Mouse (Mus musculus): ENCODE data around the gene Ncor1. TPM values are rescaled to one million over a fixed set of nuclear protein-coding genes. Genes with fewer than 3 reads are reported as not detected.
"Not testable (repeated sequence)": the region's sequence is repeated elsewhere in the genome, so short reads cannot be mapped to it uniquely, and the experiment has no call there.

Ncor1 gene
- total RNA-seq, 1 experiment from 2014 or later: 354 TPM

DNA sequence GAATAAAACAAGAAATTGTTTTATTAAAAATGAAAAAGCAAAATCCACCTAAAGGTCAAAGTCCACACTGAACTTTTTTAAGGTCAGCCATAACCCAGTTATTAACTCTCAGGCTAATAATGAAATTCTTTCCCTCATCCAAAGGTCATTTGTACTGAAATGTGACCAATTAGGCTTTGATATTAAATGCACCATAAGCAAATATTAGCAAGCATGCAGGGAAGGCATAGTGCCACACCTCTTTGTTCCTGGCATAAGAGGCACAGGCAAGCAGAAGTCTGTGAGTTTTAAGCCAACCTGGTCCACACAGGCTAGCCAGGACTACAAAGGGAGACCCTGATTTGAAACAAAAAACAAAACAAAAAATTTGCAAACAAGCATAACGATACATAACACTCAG lies 48.7 kb downstream of the Ncor1 start:
- ATAC-seq (replicated peaks in 1 of 2; ENCODE audit: insufficient read depth in 1 of 2, low FRiP score in 2 of 2, low TSS enrichment in 1 of 2, low read depth in 1 of 2, poor library complexity in 2 of 2, severe bottlenecking in 2 of 2): no peak

DNA sequence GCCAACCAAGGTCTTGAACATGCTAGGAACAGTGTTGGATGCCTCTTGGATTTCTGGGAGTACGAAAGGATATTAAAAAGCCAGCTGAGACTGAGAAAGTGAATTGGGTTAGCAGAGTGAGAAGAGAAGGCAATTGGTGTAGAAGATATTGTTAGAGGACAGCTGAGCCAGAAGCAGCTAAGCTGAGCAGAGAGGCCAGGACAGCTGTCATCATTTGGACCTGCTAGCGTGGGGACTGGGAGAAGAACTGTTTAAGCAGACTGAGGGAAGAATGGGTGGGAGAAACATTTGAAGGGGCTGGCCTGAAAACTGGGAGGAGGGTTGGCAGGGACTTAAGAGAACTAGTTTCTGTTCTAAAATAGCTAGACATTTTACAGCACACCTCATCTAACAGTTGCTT lies 49.5 kb downstream of the Ncor1 start:
- ATAC-seq (replicated peaks in 1 of 2; ENCODE audit: insufficient read depth in 1 of 2, low FRiP score in 2 of 2, low TSS enrichment in 1 of 2, low read depth in 1 of 2, poor library complexity in 2 of 2, severe bottlenecking in 2 of 2): no peak

DNA sequence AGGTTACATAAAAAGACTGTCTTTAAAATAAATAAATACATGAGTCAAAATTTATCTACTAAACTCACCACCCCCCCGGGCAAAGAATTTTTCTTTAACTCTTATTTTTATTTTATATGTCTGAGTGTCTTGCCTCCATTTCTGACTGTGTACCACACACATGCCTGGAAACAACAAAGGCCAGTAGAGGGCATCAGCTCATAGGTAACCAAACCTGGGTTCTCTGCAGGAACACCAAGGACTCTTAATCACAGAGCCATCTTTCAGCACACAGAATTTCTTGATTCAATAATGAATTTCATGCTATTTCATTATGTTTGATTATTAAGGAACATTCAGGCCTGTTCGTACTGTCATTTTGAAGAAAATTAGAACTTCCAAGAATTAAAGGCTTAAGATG lies 61.9 kb downstream of the Ncor1 start:
- ATAC-seq (replicated peaks in 1 of 2; ENCODE audit: insufficient read depth in 1 of 2, low FRiP score in 2 of 2, low TSS enrichment in 1 of 2, low read depth in 1 of 2, poor library complexity in 2 of 2, severe bottlenecking in 2 of 2): 0 out of 4 replicates have a peak, but pooled peaks of 1 of the 2 experiments have one; percentile 42

DNA sequence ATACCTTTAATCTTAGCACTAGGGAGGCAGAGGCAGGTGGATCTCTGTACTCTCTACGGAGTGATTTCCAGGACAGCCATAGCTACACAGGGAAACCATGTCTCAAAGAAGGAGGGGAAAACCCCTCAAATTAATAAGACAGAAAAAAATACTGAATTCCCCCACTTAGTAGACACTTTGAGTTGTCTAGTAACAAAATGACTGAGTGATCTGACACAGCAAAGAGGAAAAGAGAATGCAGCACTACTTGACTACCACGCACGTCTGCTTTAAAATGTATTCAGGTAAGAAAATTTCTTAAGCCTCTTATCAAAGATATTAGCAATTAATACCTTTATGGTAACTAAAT lies 70.0 kb downstream of the Ncor1 start:
- no peak for ATAC-seq (replicated peaks in 1 of 2; ENCODE audit: insufficient read depth in 1 of 2, low FRiP score in 2 of 2, low TSS enrichment in 1 of 2, low read depth in 1 of 2, poor library complexity in 2 of 2, severe bottlenecking in 2 of 2)

DNA sequence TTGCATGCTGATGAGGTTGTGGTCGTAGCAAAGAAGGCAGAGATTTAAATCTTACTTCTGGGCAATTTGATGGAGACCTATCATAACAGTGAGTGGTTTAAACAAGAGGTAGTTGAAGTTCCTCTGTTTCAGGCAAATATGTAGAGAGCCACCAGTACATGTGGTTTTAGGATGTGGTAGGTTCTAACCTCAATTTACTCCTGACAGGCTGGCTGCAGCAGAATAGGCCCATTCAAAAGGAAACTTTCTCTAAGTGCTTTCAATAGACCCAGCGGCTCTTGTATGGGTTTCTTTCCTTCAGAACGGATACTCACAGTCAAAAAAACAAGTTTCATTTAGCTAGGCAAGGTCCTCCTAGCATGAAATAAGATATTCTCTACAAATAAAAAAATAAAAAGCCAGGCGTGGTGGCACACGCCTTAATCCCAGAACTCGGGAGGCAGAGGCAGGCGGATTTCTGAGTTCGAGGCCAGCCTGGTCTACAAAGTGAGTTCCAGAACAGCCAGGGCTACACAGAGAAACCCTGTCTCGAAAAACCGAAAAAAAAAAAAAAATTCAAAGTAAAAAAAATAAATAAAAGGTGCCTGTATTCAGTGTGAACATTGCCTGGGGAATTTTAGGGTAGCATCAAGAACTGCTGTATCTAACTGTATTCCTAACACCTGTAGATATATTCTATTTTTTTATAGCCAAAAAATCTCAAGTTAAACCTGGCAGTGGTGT lies 70.6 kb downstream of the Ncor1 start:
- ATAC-seq (replicated peaks in 1 of 2; ENCODE audit: insufficient read depth in 1 of 2, low FRiP score in 2 of 2, low TSS enrichment in 1 of 2, low read depth in 1 of 2, poor library complexity in 2 of 2, severe bottlenecking in 2 of 2): no peak

DNA sequence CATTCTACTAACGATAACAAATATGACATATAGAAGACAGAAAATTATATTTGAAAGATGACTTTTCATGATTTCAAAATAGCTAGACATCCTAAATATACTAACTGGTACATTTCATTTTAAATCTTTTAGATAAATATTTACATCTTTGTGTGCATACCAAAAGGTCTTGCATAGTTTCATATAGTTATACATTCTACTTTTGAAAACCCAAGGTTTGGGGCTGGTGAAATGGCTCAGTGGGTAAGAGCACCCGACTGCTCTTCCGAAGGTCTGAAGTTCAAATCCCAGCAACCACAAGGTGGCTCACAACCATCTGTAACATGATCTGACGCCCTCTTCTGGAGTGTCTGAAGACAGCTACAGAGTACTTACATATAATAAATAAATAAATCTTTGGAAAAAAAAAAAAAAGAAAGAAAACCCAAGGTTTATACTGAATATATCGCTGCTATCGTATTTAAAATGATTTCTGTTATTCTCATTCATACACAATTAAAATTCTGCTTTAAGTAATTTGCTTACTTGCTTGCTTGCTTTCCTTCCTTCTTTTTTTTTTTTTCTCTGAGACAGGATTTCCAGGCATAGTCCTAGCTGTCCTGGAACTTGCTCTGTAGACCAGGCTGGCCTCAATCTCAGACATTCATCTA lies 81.0 kb downstream of the Ncor1 start:
- not testable (repeated sequence) for ATAC-seq (replicated peaks in 1 of 2; ENCODE audit: insufficient read depth in 1 of 2, low FRiP score in 2 of 2, low TSS enrichment in 1 of 2, low read depth in 1 of 2, poor library complexity in 2 of 2, severe bottlenecking in 2 of 2)

DNA sequence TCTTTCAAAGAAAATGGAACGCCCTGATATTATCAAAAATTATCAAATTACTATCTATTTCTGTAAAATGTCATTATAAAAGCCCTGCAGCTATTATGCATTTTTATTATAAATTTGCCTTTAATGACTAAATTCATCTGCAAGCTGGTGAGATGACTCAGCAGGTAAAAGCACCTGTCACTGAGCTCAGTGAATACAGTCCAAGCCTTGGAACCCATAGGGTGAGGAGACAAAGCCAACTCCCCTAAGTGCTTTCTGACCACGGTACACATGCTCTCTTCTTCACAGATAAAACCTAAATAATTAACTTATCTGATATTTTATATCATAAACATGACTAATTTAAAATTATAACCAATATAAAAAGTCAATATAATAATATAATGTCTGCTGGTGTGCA lies 86.6 kb downstream of the Ncor1 start:
- no peak for ATAC-seq (replicated peaks in 1 of 2; ENCODE audit: insufficient read depth in 1 of 2, low FRiP score in 2 of 2, low TSS enrichment in 1 of 2, low read depth in 1 of 2, poor library complexity in 2 of 2, severe bottlenecking in 2 of 2)

DNA sequence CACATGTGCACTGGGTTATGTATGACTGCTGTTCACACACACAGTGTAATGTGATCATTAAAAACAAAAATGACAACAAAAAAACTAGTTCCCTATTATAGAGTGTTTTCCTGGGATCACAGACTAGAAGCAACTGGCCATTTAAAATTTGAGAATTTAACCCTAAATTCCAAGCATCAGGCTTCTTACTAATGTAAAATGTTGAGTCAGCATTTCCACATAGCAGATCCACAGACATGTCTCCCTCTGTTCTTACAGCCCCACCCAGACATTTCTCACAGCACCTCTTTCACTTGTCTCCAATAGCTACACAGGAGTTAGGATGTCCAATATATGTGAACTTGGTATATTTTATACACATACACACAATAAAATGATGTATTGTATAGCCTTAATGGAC lies 88.4 kb downstream of the Ncor1 start:
- ATAC-seq (replicated peaks in 1 of 2; ENCODE audit: insufficient read depth in 1 of 2, low FRiP score in 2 of 2, low TSS enrichment in 1 of 2, low read depth in 1 of 2, poor library complexity in 2 of 2, severe bottlenecking in 2 of 2): no peak

DNA sequence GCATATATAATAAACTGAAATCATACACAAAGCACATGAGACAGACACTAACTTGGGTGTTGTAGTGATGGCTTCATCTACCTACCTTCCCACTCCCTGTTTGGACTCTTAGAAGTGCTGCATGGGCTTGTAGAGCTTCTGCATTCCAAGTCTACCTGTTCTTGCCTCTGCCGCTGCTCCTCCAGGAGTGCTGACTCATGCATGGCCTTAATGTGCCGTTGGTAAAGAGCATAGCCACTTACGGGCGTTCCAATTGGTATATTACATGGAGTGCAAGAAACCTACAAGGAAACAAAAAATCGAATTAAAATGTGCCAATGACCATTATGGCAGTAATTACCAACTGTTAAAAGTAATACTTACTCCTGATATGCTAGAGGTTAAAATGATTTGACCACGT lies 91.5 kb downstream of the Ncor1 start:
- no peak for ATAC-seq (replicated peaks in 1 of 2; ENCODE audit: insufficient read depth in 1 of 2, low FRiP score in 2 of 2, low TSS enrichment in 1 of 2, low read depth in 1 of 2, poor library complexity in 2 of 2, severe bottlenecking in 2 of 2)

DNA sequence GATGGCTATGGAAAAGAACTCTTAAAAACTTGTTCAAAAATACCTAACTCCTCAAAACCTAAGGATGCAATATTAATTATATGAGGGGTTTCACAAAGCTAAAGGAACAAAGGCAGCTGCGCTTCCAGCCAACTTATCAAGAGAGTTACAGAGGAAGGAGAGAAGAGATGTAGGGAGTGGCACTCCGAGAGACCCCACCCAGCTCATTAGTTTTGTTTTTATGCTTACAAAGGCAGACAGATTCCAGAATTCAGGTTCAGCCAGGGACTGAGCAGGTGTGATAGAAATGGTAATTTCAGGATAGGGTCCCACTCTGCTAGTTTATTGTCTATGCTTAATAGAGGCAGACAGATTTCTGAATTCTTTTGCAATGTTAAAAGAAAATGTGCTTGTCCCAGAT lies 103.1 kb downstream of the Ncor1 start:
- no peak for ATAC-seq (replicated peaks in 1 of 2; ENCODE audit: insufficient read depth in 1 of 2, low FRiP score in 2 of 2, low TSS enrichment in 1 of 2, low read depth in 1 of 2, poor library complexity in 2 of 2, severe bottlenecking in 2 of 2)

DNA sequence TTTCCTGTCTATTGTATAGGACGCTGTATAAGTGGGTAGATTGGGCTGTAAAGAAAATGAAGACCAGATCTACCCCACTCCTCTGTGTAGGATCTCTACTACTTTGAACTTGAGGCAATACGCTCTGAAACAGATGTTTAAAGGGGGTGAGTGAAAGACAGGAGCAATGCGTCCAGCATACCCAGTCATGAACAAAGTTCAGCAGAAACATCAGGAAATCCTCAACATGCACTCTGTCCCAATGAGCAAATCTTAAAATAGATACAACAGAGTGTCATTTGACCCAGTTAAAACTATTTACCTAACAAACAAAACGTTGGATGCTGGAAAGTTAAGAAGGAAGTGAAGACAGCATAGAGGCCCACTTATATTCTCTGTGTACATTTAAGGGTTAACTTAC lies 106.4 kb downstream of the Ncor1 start:
- ATAC-seq (replicated peaks in 1 of 2; ENCODE audit: insufficient read depth in 1 of 2, low FRiP score in 2 of 2, low TSS enrichment in 1 of 2, low read depth in 1 of 2, poor library complexity in 2 of 2, severe bottlenecking in 2 of 2): no peak

DNA sequence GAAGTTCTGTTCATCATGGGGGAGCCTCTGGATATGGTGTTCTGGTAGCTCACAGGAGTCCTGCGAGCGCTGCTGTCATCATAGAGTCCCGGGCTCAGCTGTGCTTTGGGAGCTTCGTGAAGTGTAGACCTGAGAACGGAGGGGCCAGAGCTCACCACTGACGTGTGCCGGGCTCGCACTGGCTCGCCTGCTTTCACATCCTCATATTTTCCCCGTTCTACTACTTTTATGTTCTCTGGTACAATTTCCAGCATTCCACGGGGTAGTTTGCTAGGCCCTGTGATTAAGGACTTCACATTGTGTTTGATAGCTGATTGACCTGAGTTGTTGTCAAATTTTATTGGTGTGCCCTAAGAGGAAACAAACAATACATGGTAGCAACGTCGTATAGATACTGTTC lies 115.3 kb downstream of the Ncor1 start:
- no peak for ATAC-seq (replicated peaks in 1 of 2; ENCODE audit: insufficient read depth in 1 of 2, low FRiP score in 2 of 2, low TSS enrichment in 1 of 2, low read depth in 1 of 2, poor library complexity in 2 of 2, severe bottlenecking in 2 of 2)

DNA sequence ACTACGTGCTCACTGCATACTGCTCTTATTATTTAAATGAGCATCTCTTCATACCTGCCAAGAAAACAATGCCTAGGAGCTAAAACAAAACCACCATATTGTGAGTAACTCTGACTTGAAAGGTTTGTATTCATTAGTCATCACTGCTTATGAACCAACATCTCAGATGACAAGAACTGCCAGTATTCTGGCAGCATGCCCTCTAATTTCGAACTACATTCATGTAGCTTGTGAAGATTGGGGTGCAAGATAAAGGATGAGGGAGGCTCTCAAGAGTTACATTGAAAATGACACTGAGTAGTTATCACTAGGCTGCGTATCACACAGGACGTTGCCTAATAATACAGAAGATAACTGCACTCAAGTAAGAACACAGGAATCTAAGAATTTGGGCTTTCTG lies 126.1 kb downstream of the Ncor1 start:
- ATAC-seq (replicated peaks in 1 of 2; ENCODE audit: insufficient read depth in 1 of 2, low FRiP score in 2 of 2, low TSS enrichment in 1 of 2, low read depth in 1 of 2, poor library complexity in 2 of 2, severe bottlenecking in 2 of 2): no peak

DNA sequence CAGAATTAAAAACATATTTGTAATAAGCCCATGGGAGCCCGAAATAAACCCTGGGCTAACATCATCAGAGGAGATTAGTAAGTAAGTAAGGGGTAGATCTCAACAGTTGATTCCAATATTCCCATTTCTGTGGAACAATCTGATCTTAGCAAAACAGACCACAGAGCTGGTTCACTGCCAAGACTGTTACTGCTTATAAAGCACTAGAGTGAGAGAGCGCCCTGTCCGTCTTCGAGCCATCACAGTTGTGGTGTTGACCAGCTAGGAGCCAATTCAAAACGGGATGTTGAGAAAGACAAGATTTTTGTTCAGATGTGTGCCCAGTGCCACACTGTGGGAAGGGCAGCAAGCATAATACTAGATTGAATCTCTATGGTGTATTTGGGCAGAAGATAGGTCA lies 127.2 kb downstream of the Ncor1 start:
- no peak for ATAC-seq (replicated peaks in 1 of 2; ENCODE audit: insufficient read depth in 1 of 2, low FRiP score in 2 of 2, low TSS enrichment in 1 of 2, low read depth in 1 of 2, poor library complexity in 2 of 2, severe bottlenecking in 2 of 2)

DNA sequence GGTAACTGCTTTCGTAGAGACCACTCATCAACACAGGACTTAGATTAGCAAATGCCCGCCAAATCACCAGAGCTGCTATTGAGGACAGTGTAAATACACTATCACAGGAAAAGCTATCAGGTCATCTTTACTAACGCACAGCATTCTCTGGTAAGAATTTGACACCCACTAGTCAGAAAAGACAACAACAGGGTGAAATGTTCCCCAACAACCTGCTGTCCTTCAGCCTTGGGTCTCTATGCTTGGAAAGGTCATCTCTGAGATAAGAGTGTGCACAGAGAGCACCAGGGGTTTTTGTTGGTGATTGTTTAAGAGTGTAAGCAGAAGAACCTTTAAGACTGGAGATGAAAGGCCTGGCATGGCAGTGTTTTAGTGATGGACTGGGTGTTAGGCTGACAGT lies 134.7 kb downstream of the Ncor1 start:
- no peak for ATAC-seq (replicated peaks in 1 of 2; ENCODE audit: insufficient read depth in 1 of 2, low FRiP score in 2 of 2, low TSS enrichment in 1 of 2, low read depth in 1 of 2, poor library complexity in 2 of 2, severe bottlenecking in 2 of 2)

DNA sequence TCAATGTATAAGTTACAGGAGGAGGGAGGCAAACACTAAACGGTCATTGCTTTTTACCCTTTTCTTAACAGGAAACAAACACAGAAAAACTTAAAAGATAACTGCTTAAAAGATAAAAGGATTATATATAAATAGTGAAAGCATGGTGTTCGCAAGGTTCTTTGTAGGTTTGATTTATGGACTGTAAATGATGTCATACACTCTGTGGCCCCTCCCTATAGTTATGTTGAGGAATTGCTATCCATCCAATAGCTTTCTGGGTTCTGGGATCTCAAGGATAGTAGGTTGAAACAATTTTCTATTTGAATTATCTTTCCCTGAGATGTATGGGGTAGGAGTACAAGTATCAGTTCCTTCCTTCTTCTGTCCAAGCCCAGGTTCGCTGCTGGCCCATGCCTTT lies 138.2 kb downstream of the Ncor1 start:
- ATAC-seq (replicated peaks in 1 of 2; ENCODE audit: insufficient read depth in 1 of 2, low FRiP score in 2 of 2, low TSS enrichment in 1 of 2, low read depth in 1 of 2, poor library complexity in 2 of 2, severe bottlenecking in 2 of 2): no peak

DNA sequence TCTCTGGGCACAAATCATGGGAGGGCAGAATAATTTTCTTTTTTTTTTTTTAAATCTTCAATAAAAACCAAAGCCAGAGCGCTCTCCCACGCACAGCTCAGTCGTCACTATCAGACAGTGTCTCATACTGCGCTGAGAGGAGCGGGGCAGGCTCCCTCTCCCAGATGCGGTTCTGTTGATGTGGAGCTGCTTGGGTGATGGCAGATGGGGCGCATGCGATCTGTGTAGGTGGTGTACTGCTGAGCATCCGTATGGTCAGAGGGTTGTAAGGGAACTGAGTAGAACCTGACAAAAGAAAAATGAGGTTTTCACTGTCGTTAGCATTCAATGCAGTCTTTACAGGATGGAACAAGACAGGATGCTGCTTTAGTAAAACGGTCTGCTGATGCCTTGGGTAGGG lies 140.6 kb downstream of the Ncor1 start:
- no peak for ATAC-seq (replicated peaks in 1 of 2; ENCODE audit: insufficient read depth in 1 of 2, low FRiP score in 2 of 2, low TSS enrichment in 1 of 2, low read depth in 1 of 2, poor library complexity in 2 of 2, severe bottlenecking in 2 of 2)

DNA sequence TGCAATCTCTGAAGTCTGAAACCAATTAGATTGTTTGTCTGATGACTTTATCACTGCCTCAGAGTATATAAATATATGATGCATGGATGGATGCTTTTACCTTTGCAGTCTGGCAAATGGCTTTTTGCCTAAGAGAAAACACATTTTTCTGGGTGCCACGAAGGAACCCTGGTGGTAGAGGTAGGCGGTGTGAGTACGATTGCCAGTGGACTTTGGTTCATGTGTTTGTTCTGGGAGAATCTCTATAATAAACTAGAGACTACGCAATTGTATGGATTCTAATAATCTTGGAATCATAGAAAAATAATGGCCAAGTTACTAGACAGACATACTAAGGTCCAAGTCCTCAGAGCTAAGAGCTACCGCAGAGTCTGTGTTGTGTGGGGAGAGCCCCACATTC lies 143.4 kb downstream of the Ncor1 start:
- no peak for ATAC-seq (replicated peaks in 1 of 2; ENCODE audit: insufficient read depth in 1 of 2, low FRiP score in 2 of 2, low TSS enrichment in 1 of 2, low read depth in 1 of 2, poor library complexity in 2 of 2, severe bottlenecking in 2 of 2)

DNA sequence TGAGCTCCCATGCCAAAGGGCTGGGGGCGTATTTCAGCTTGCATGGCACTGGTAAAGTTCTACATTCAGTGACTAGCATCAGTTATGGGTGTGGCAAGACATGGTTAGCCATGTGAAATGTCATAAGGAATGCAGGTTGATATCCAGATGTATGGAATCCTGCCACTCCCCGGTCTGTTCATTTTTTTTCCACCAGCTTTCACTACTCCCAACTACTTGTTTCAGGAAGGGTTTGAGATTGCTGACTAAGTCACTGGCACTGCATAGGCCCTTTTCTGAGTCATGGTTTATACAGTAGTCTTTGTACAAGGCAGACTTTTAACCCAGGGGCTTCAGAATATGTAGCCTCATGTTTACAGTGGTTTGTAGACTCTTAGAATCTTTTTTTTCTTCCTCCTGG lies 149.0 kb downstream of the Ncor1 start:
- no peak for ATAC-seq (replicated peaks in 1 of 2; ENCODE audit: insufficient read depth in 1 of 2, low FRiP score in 2 of 2, low TSS enrichment in 1 of 2, low read depth in 1 of 2, poor library complexity in 2 of 2, severe bottlenecking in 2 of 2)
